Mouse (Mus musculus): ENCODE results near the gene Tspan13. TPM values are rescaled to one million over a fixed set of nuclear protein-coding genes. Genes with fewer than 3 reads are reported as not detected.

The Tspan13 gene
- polyA plus RNA-seq, 1 experiment from 2014 or later: 91.3 TPM

DNA sequence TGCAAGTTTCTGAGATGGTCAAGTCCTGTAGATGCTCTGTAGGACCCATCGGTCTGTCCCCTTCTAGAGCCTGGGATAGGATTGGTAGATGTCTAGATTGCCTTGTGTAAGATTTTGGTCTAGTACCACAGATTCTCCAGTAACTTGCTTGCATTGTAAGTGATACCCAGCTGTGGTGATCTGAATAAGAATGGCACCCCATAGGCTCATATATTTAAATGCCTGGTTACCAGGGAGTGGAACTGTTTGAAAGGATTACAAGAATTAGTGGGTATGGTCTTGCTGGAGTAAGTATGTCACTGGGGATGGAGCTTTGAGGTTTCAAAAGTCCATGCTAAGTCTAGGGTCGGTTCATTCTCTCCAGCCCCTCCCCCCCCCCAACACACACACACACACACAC is 21.6 kb downstream of the Tspan13 start:
- H3K27me3 ChIP-seq (ENCODE audit: insufficient read depth, low read length): no peaks in the 10 kb centered on the region
- H3K36me3 ChIP-seq (ENCODE audit: insufficient read depth, low read length): peaks cover 19% of the 10 kb centered on the region
- ATAC-seq (ENCODE audit: low FRiP score, low TSS enrichment): no peak
- WGBS: 80% methylated on average over 2 of the region's 2 CpGs
- H3K9ac ChIP-seq (replicated peaks; ENCODE audit: low read length): no peak overlapping the region
- H3K4me2 ChIP-seq (replicated peaks; ENCODE audit: low read depth, low read length): no peak overlapping the region
- no peaks in the 10 kb centered on the region for H3K4me1 ChIP-seq (ENCODE audit: insufficient read depth, low read length)
- H3K9me3 ChIP-seq (ENCODE audit: low read length): 0 out of 2 replicates have a peak, but pooled peaks cover 2% of the 10 kb centered on the region
- no peak overlapping the region for H3K4me3 ChIP-seq (ENCODE audit: low read length)
- H3K27ac ChIP-seq (ENCODE audit: low read length): no peak overlapping the region

DNA sequence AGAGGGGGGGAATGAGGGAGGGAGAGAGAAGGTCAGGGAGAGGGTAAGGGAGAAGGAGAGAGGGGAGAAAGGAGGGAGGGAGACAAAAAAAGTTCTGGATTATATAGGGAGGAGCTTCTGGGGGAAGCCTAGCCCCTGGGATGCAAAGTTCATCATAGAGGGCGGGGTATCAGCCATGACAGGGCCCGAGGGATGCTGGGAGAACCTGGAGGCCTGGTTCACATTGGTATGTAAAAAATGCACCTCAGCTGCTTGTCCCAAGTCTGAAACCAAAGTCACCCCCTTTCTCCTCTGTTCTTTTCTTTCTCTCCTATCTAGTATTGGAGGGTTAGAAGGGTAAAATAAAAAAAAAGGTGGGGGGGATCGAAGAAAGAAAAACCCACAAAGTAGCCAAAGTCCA is 22.2 kb downstream of the Tspan13 start:
- Histone ChIP-seq H3K9ac (replicated peaks; ENCODE audit: low read length) (no peak overlapping the region), H3K4me1 (ENCODE audit: insufficient read depth, low read length) (no peaks in the 10 kb centered on the region), H3K27ac (ENCODE audit: low read length) (no peak overlapping the region), H3K36me3 (ENCODE audit: insufficient read depth, low read length) (peaks cover 24% of the 10 kb centered on the region), H3K27me3 (ENCODE audit: insufficient read depth, low read length) (no peaks in the 10 kb centered on the region), H3K9me3 (ENCODE audit: low read length) (0 out of 2 replicates have a peak, but pooled peaks cover 2% of the 10 kb centered on the region), H3K4me2 (replicated peaks; ENCODE audit: low read depth, low read length) (no peak overlapping the region), H3K4me3 (ENCODE audit: low read length) (no peak overlapping the region)
- WGBS: 86% methylated on average over 3 of the region's 3 CpGs
- ATAC-seq (ENCODE audit: low FRiP score, low TSS enrichment): no peak

DNA sequence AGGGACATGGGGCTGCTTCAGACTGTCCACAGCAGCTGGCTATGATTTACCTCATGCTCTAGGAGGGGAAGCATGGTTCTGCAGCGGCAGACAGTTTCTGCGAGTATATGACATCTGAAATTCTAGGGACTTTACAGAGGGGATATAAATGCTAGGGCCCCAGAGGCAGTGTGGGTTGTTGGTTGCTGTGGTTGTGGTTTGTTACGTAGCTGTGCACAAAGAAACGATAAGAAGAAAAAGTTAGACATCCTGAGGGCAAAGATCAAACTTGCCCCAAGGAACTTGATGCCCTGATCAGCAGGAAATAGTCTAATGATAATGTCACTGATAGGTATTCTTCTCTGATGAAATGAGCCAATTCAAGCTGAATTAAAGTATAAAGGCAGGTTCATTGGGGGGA is 22.7 kb downstream of the Tspan13 start:
- 88% methylated on average over 4 of the region's 4 CpGs for WGBS
- Histone ChIP-seq H3K9me3 (ENCODE audit: low read length) (0 out of 2 replicates have a peak, but pooled peaks cover 2% of the 10 kb centered on the region), H3K4me2 (replicated peaks; ENCODE audit: low read depth, low read length) (no peak overlapping the region), H3K27me3 (ENCODE audit: insufficient read depth, low read length) (no peaks in the 10 kb centered on the region), H3K4me3 (ENCODE audit: low read length) (no peak overlapping the region), H3K36me3 (ENCODE audit: insufficient read depth, low read length) (peaks cover 24% of the 10 kb centered on the region), H3K4me1 (ENCODE audit: insufficient read depth, low read length) (no peaks in the 10 kb centered on the region), H3K27ac (ENCODE audit: low read length) (no peak overlapping the region), H3K9ac (replicated peaks; ENCODE audit: low read length) (no peak overlapping the region)
- ATAC-seq (ENCODE audit: low FRiP score, low TSS enrichment): no peak

GRCm38 (mm10) chr12:36017791-36018190 is 24.5 kb downstream of the Tspan13 start:
- WGBS: 84% methylated on average over 2 of the region's 2 CpGs
- H3K4me2 ChIP-seq (replicated peaks; ENCODE audit: low read depth, low read length): no peak overlapping the region

DNA sequence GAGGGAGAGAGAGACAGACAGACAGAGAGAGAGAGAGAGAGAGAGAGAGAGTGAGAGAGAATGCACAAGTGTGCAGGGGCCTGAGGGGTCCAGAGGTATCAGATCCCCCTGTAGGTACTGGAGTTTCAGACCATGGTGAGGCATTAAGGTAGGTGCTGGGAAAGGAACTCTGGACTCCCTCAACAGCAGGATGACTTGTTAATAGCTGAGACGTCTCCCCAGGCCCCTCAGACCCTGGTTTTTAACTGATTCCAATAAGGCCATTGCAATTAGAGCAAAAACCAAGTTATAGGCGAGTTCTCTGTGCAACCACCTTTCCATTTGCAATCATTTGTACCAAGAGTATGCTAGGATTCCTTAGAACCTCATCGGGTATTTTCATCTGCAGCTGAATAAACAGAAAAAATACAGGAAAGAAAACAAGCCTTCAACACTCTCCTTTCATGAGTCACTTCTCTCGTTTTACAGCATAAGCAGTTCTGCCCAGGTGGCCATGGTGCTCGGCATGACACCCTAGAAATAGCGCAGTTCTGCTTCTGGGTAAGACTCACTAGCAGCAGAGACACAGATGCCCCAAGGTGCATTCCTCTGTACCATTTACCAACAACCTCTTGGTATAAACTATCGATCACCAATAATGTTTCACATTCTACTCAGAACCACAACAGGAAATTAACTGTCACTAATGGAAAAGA is 28.9 kb downstream of the Tspan13 start:
- no peaks in the 10 kb centered on the region for H3K27me3 ChIP-seq (ENCODE audit: insufficient read depth, low read length)
- 0 out of 2 replicates have a peak, but pooled peaks cover 7% of the 10 kb centered on the region for H3K36me3 ChIP-seq (ENCODE audit: insufficient read depth, low read length)
- H3K4me1 ChIP-seq (ENCODE audit: insufficient read depth, low read length): peaks cover 8% of the 10 kb centered on the region
- H3K4me3 ChIP-seq (ENCODE audit: low read length): no peak overlapping the region
- no peak overlapping the region for H3K27ac ChIP-seq (ENCODE audit: low read length)
- no peak for ATAC-seq (ENCODE audit: low FRiP score, low TSS enrichment)
- H3K9ac ChIP-seq (replicated peaks; ENCODE audit: low read length): no peak overlapping the region
- no peak overlapping the region for H3K4me2 ChIP-seq (replicated peaks; ENCODE audit: low read depth, low read length)
- WGBS: 56% methylated on average over 7 of the region's 7 CpGs
- 0 out of 2 replicates have a peak, but pooled peaks cover 2% of the 10 kb centered on the region for H3K9me3 ChIP-seq (ENCODE audit: low read length)

More at GRCm38 (mm10) chr12:36017791-36018190, 24.5 kb downstream of the Tspan13 start:
- Histone ChIP-seq H3K27ac (ENCODE audit: low read length) (no peak overlapping the region), H3K9ac (replicated peaks; ENCODE audit: low read length) (no peak overlapping the region), H3K36me3 (ENCODE audit: insufficient read depth, low read length) (peaks cover 24% of the 10 kb centered on the region), H3K27me3 (ENCODE audit: insufficient read depth, low read length) (no peaks in the 10 kb centered on the region), H3K9me3 (ENCODE audit: low read length) (0 out of 2 replicates have a peak, but pooled peaks cover 2% of the 10 kb centered on the region), H3K4me1 (ENCODE audit: insufficient read depth, low read length) (no peaks in the 10 kb centered on the region), H3K4me3 (ENCODE audit: low read length) (no peak overlapping the region)
- no peak for ATAC-seq (ENCODE audit: low FRiP score, low TSS enrichment)

DNA sequence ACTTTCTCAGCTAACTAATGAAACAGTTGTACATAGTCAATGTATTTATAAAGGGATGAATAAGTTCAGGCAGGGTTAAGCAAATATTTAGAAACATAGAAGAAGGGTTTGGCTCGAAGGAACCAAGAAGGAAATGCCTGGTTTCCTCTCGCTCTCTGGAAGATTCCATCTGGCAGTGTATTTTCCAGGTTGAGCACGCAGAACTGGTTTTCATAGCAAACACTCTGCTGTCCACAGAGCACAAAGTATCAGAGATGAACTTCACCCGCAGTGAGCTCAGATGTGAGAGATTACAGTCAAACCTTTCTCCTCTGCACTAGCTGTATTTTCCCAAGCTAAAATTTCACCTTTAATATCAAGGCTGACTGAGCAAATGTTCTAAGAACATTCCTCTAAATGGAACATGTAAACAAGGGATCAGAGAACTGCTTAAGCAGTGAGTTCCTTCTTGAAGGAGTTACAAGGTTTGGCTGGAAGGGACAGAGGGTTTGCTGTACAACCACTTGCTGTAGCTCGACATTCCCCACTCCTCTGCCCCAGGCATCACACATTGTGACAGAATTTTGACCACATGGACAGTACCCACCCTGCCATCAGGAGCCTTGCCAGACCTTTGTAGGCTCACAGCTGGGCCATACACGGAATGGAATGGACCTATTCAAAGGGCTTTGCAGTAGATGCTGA is 33.8 kb downstream of the Tspan13 start:
- ATAC-seq (ENCODE audit: low FRiP score, low TSS enrichment): 0 out of 2 replicates have a peak, but pooled peaks have one; percentile 39
- WGBS: 33% methylated on average over 6 of the region's 6 CpGs
- Histone ChIP-seq H3K36me3 (ENCODE audit: insufficient read depth, low read length) (no peaks in the 10 kb centered on the region), H3K27me3 (ENCODE audit: insufficient read depth, low read length) (no peaks in the 10 kb centered on the region), H3K4me2 (replicated peaks; ENCODE audit: low read depth, low read length) (no peak overlapping the region), H3K9me3 (ENCODE audit: low read length) (no peaks in the 10 kb centered on the region), H3K4me3 (ENCODE audit: low read length) (no peak overlapping the region), H3K27ac (ENCODE audit: low read length) (peak overlapping the region; percentile 20), H3K9ac (replicated peaks; ENCODE audit: low read length) (no peak overlapping the region), H3K4me1 (ENCODE audit: insufficient read depth, low read length) (peaks cover 11% of the 10 kb centered on the region)

- H3K36me3 ChIP-seq (ENCODE audit: insufficient read depth, low read length): no peaks in the 10 kb centered on the region
- no peak for ATAC-seq (ENCODE audit: low FRiP score, low TSS enrichment)
- H3K4me1 ChIP-seq (ENCODE audit: insufficient read depth, low read length): peaks cover 11% of the 10 kb centered on the region
- H3K9ac ChIP-seq (replicated peaks; ENCODE audit: low read length): no peak overlapping the region
- no peaks in the 10 kb centered on the region for H3K27me3 ChIP-seq (ENCODE audit: insufficient read depth, low read length)
- H3K4me2 ChIP-seq (replicated peaks; ENCODE audit: low read depth, low read length): no peak overlapping the region
- no peak overlapping the region for H3K27ac ChIP-seq (ENCODE audit: low read length)
- no peaks in the 10 kb centered on the region for H3K9me3 ChIP-seq (ENCODE audit: low read length)
- WGBS: 70% methylated on average over 2 of the region's 2 CpGs
- H3K4me3 ChIP-seq (ENCODE audit: low read length): no peak overlapping the region
Measured at GRCm38 (mm10) chr12:36007581-36007980, 34.7 kb downstream of the Tspan13 start.

DNA sequence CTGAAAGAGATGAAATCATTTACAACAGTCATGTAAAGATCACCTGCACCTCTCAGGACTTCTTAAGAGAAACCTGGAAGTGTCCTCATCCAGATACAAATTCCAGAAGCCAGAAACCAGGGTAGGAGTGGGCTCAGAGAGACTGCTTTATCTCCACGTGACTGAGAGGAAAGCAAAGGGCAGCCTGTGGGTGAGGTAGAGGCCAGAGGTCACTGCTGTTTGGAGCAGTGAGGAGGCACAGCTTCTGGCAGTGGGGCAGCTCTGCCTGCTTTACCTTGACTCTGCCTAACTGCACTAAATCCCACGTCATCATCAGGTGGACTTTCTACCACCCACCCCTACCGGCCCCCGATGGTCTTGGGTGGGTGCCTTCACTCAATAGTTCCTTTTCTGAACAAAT is 37.6 kb downstream of the Tspan13 start:
- H3K4me1 ChIP-seq (ENCODE audit: insufficient read depth, low read length): peaks cover 16% of the 10 kb centered on the region
- WGBS: 67% methylated on average over 4 of the region's 4 CpGs
- no peaks in the 10 kb centered on the region for H3K27me3 ChIP-seq (ENCODE audit: insufficient read depth, low read length)
- no peak overlapping the region for H3K9ac ChIP-seq (replicated peaks; ENCODE audit: low read length)
- H3K27ac ChIP-seq (ENCODE audit: low read length): no peak overlapping the region
- no peak overlapping the region for H3K4me3 ChIP-seq (ENCODE audit: low read length)
- H3K36me3 ChIP-seq (ENCODE audit: insufficient read depth, low read length): no peaks in the 10 kb centered on the region
- no peak for ATAC-seq (ENCODE audit: low FRiP score, low TSS enrichment)
- no peaks in the 10 kb centered on the region for H3K9me3 ChIP-seq (ENCODE audit: low read length)
- H3K4me2 ChIP-seq (replicated peaks; ENCODE audit: low read depth, low read length): no peak overlapping the region

GRCm38 (mm10) chr12:35995799-35996198 is 46.5 kb downstream of the Tspan13 start:
- no peak overlapping the region for H3K4me2 ChIP-seq (replicated peaks; ENCODE audit: low read depth, low read length)
- H3K9ac ChIP-seq (replicated peaks; ENCODE audit: low read length): no peak overlapping the region
- H3K4me1 ChIP-seq (ENCODE audit: insufficient read depth, low read length): peaks cover 25% of the 10 kb centered on the region
- H3K27ac ChIP-seq (ENCODE audit: low read length): no peak overlapping the region
- H3K27me3 ChIP-seq (ENCODE audit: insufficient read depth, low read length): no peaks in the 10 kb centered on the region
- H3K9me3 ChIP-seq (ENCODE audit: low read length): no peaks in the 10 kb centered on the region
- WGBS: 34% methylated on average over 5 of the region's 5 CpGs
- H3K36me3 ChIP-seq (ENCODE audit: insufficient read depth, low read length): no peaks in the 10 kb centered on the region
- ATAC-seq (ENCODE audit: low FRiP score, low TSS enrichment): peak; percentile 36; the same call in 1 of the 2 replicates
- H3K4me3 ChIP-seq (ENCODE audit: low read length): no peak overlapping the region

DNA sequence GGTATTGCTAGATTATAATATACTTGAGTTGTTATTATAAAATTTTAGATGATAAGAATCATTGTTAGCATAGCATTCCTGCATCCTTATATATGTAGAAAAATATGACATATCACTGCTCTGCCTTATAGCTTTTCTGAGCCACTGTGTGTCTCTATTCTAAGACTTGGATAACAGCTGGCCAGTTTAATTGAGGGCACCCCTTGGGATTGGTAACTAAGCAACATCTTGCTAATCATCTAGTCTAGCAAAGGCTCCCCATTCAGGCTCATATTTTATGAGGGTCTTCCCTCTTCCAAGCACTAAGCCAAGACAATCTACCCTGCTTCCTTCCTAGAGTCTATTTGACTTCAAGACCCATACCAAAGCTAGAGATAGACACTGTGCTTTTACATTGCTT is 48.2 kb downstream of the Tspan13 start:
- H3K36me3 ChIP-seq (ENCODE audit: insufficient read depth, low read length): no peaks in the 10 kb centered on the region
- no peak for ATAC-seq (ENCODE audit: low FRiP score, low TSS enrichment)
- H3K4me2 ChIP-seq (replicated peaks; ENCODE audit: low read depth, low read length): no peak overlapping the region
- no peak overlapping the region for H3K9ac ChIP-seq (replicated peaks; ENCODE audit: low read length)
- peaks cover 20% of the 10 kb centered on the region for H3K4me1 ChIP-seq (ENCODE audit: insufficient read depth, low read length)
- H3K9me3 ChIP-seq (ENCODE audit: low read length): no peaks in the 10 kb centered on the region
- H3K4me3 ChIP-seq (ENCODE audit: low read length): no peak overlapping the region
- H3K27me3 ChIP-seq (ENCODE audit: insufficient read depth, low read length): no peaks in the 10 kb centered on the region
- no peak overlapping the region for H3K27ac ChIP-seq (ENCODE audit: low read length)

Measured in kidney, embryonic 16.5 days (tissue).